Mouse (Mus musculus) ES-Bruce4 (cell line): Measurements from ENCODE around the gene Akap2.

Source experiments
- CTCF ChIP-seq: IDR thresholded peaks from one replicate; pipeline ENCODE4 v1.8.1; 2011; ENCODE audit warnings: low read depth, low read length
- EP300 ChIP-seq: IDR thresholded peaks from 2 replicates; pipeline ENCODE4 v1.6.1; 2011; ENCODE audit warnings: low read depth, low read length; ENCODE audit not compliant: insufficient read depth

DNA sequence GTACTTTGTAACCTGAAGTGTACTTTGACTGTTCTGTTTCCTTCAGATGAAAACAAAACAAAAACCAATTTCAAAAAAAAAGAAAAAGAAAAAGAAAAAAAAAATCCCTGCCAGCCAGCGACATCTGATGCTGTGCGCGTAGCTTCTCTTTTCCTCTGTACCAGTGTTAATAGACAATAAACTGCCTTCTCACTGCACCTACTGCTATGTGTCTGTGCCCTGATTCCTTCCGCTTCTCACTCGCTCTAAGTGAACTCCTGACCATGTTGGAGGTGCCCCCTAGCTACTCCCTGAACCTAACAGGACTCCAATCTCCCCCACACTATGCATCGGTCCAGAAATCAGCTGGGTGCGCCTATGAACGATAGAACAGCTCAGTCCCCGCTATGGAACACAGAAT is at the start of gene Akap2:
- TF ChIP-seq EP300 (no peak), CTCF (no peak)
